Mouse (Mus musculus) small intestine, adult 2 months (tissue): ENCODE measurements around the gene Serpina3i.

ENCODE experiments used
- CTCF ChIP-seq: fragments of 200-500 bp; IDR thresholded peaks from 2 replicates; pipeline ENCODE4 v1.5.1; 2012; ENCODE audit warnings: low read depth, mild to moderate bottlenecking, control low read depth, inconsistent platforms, low read length, moderate library complexity, mixed read lengths; ENCODE audit not compliant: insufficient replicate concordance, insufficient read length; ENCODE audit errors: extremely low read depth
- POLR2A ChIP-seq: fragments of 200-500 bp; IDR thresholded peaks from 2 replicates; pipeline ENCODE4 v1.6.1; 2012; ENCODE audit warnings: low read depth, mild to moderate bottlenecking, control low read depth, inconsistent platforms, low read length, moderate library complexity

DNA sequence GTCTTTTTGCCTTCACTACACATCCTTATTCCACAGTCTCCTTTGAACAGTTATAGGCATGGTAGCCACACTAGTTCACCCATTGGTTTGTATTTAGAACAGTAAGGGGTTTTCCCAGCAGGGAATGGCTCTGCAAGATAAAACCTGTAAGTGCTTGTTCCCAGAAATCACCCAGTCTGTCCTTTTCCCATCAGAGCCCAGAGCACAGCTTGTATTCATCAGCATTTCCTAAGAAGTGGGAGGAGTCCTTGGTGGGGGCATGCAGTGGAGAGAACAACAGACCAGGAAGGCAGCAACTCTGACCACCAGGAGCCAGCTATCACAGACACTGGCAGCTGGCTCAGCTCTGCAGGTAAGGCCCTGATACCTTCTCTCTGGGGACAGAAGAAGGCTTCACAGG lies at the start of gene Serpina3i:
- no peak for TF ChIP-seq CTCF
- TF ChIP-seq POLR2A = no peak
